Mouse (Mus musculus): ENCODE measurements around the gene Tmem131l.
"Not testable (repeated sequence)": the region's sequence is repeated elsewhere in the genome, so short reads cannot be mapped to it uniquely, and the experiment has no call there.

DNA sequence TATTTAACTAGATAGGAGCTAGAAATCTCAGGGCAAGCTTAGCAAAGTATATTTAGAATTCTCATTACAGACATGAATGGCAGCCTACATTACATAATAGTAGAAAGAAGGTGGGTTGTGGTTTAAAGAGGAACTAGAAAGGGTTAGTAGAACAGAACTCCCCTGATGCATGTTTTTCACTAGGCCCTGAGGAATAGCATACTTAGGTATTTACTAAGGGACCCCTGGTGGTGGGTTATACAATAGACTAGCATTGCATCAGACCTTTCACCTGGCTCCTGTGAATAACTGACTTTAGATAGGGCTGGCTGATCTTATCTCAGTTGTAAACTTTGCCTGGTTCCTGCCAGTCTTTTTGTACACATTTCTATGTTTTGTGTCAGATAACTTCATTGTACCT is 172.9 kb downstream of the Tmem131l start:
- TF ChIP-seq POLR2A (IDR thresholded peaks at IDR 0.05; ENCODE audit: low read depth, low read length); CTCF (conservative IDR thresholded peaks at IDR 0.05; ENCODE audit: insufficient read depth, insufficient read length, low read depth, low read length): not testable (repeated sequence)
